Mouse (Mus musculus) urinary bladder, postnatal 14 days (tissue): ENCODE measurements at regions not wholly inside any gene's neighbourhood (a gene's known extent, or its start where the extent isn't known, plus 50 kb on each side); places are given as distances from the start of the nearest gene placed in this dataset.

Experiments
- DNase-seq: peaks from one replicate; pipeline ENCODE4 v3.0.0; 2021; ENCODE audit warnings: low spot score

GRCm38 (mm10) chr7:73637810-73638125 is 96.1 kb upstream of the Chd2 start:
- DNase-seq: no peak

- DNase-seq: no peak
Observed at GRCm38 (mm10) chr7:73637101-73637809, 95.6 kb upstream of the Chd2 start.

- DNase-seq: no peak
Observed at GRCm38 (mm10) chr7:73635422-73635821, 93.8 kb upstream of the Chd2 start.

GRCm38 (mm10) chr7:73630790-73631189 is 89.2 kb upstream of the Chd2 start:
- no peak for DNase-seq

- no peak for DNase-seq
Observed at GRCm38 (mm10) chr7:73629182-73629581, 87.6 kb upstream of the Chd2 start.

- peak; percentile 67 for DNase-seq
Observed at GRCm38 (mm10) chr7:73628071-73628470, 86.4 kb upstream of the Chd2 start.

- peak; percentile 26 for DNase-seq
Observed at GRCm38 (mm10) chr7:73626291-73626690, 84.7 kb upstream of the Chd2 start.

GRCm38 (mm10) chr7:73625651-73626050 is 84.0 kb upstream of the Chd2 start:
- DNase-seq: no peak

- DNase-seq: no peak
Observed at GRCm38 (mm10) chr7:73624992-73625391, 83.4 kb upstream of the Chd2 start.

GRCm38 (mm10) chr7:73624093-73624600 is 82.5 kb upstream of the Chd2 start:
- no peak for DNase-seq

GRCm38 (mm10) chr7:73622468-73622867 is 80.8 kb upstream of the Chd2 start:
- DNase-seq: no peak

- DNase-seq: no peak
Observed at GRCm38 (mm10) chr7:73620341-73620740, 78.7 kb upstream of the Chd2 start.

GRCm38 (mm10) chr7:73618758-73619416 is 77.3 kb upstream of the Chd2 start:
- no peak for DNase-seq

GRCm38 (mm10) chr7:73617910-73618757 is 76.5 kb upstream of the Chd2 start:
- DNase-seq: peak; percentile 98

- peak; percentile 35 for DNase-seq
Observed at GRCm38 (mm10) chr7:73616971-73617906, 75.6 kb upstream of the Chd2 start.

- peak; percentile 61 for DNase-seq
Observed at GRCm38 (mm10) chr7:73616015-73616414, 74.4 kb upstream of the Chd2 start.

- no peak for DNase-seq
Observed at GRCm38 (mm10) chr7:73614840-73615555, 73.4 kb upstream of the Chd2 start.

GRCm38 (mm10) chr7:73614341-73614740 is 72.7 kb upstream of the Chd2 start:
- no peak for DNase-seq

- DNase-seq: no peak
Observed at GRCm38 (mm10) chr7:73612752-73613092, 71.1 kb upstream of the Chd2 start.

GRCm38 (mm10) chr7:73611866-73612751 is 70.5 kb upstream of the Chd2 start:
- no peak for DNase-seq
